Mouse (Mus musculus): ENCODE results near the gene Galnt11.

The Galnt11 gene

GRCm38 (mm10) chr5:25252825-25253544, 31.3 kb downstream of the Galnt11 start:
- DNase-seq (ENCODE audit: extremely low read depth, low read depth, low spot score), result no peak

GRCm38 (mm10) chr5:25254491-25254890, 32.8 kb downstream of the Galnt11 start:
- no peak for DNase-seq (ENCODE audit: extremely low read depth, low read depth, low spot score)

GRCm38 (mm10) chr5:25256686-25257085, 35.0 kb downstream of the Galnt11 start:
- no peak for DNase-seq (ENCODE audit: extremely low read depth, low read depth, low spot score)

DNA sequence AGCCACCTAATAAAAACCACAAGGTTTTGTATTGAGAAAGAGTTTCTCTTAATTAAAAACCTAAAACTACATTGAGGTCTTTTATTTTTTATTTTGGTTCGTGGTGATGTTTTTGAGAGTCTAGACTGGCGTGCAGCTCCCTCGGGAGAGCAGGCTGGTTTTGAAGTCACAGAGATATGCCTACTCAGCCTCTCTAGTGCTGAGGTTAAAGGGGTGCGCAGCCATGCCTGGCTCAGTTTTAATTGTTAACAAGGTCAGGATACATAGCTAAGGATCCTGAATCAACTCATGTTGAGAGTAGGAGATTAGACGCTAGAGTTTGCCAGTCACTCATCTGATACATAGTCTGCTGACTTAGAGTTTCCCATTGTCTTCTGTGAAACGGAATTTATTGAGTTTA, 39.7 kb downstream of the Galnt11 start:
- no peak for DNase-seq (ENCODE audit: extremely low read depth, low read depth, low spot score)

DNA sequence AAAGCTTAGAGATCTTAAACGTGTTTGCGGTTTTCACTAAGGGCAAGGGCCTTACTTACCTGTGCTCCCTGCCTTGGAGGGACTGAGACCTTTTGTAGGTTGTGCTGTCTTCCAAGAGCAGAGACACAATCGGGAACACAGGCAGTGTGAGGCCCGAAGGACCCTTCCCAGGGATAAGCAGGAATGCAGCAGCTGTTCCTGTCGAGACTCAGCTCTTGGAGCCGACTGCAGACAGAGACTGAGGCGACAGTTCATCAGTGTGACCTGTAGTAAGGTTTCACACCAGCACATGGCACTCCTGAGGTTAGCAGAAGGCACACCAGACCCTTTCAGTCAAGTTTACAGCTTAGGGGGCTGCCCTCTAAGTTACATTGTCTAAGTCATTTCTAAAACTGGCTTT, 40.6 kb downstream of the Galnt11 start:
- no peak for DNase-seq (ENCODE audit: extremely low read depth, low read depth, low spot score)

- no peak for DNase-seq (ENCODE audit: extremely low read depth, low read depth, low spot score)
Measured at GRCm38 (mm10) chr5:25268258-25268888, 46.7 kb downstream of the Galnt11 start.

DNA sequence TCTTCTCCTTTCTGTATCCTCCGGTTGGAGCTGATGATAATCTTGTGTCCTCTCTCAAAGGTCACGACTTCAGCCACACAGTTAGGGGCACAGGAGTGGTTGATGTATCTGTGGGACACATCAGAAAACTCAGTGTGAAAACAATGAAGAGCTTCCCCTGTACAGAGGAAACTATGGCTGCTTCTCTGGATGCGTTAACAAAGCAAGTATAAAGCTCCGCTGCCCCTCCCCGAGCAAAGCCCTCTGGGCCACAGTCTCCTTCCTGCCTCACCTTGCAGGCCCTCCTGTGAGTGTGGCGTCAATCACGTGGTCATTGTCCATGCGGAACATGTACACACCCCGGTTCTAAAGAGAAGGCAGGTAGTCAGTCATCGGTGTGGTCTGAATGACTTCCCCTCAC, 53.9 kb downstream of the Galnt11 start:
- DNase-seq (ENCODE audit: extremely low read depth, low read depth, low spot score), result no peak

DNA sequence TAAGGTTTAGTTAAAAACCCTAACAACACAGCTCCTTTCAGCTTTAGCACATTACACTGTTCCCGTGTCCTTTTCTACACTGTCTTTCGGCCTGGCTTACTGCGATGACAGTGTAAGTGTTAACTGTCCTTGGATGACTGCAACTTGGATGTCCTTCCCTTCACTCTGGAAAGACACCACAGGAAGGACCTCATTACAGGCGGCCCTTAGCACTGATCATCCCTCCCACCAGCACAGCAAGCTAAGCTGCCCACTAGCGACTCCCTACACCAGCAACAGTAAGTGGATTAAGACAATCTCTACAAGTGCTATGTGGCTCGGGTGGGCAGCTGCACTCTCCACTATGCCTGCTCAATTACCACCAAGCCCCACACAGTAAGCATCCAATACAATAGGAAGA, 54.7 kb downstream of the Galnt11 start:
- no peak for DNase-seq (ENCODE audit: extremely low read depth, low read depth, low spot score)

- DNase-seq (ENCODE audit: extremely low read depth, low read depth, low spot score), result no peak
Measured at GRCm38 (mm10) chr5:25283988-25284387, 62.3 kb downstream of the Galnt11 start.

DNA sequence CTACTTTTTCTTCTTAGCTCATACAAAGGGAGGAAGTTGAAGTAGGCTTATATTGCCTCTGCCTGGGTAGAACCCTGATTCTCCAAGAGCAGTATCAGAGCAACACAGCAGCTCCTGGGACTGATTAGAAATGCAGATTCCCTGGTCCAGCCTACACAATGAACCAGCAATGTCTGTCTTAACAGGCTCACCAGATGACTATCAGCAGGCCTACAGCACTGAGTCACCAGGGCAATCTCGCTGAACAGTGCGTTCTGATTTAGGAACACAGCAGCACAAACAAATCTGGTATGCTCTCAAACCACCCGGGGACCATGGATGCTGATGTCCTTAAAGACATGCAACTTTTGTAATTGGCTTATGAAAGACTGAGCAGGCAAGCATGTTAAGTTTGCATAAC, 75.1 kb downstream of the Galnt11 start:
- DNase-seq (ENCODE audit: extremely low read depth, low read depth, low spot score), result peak; percentile 77

DNA sequence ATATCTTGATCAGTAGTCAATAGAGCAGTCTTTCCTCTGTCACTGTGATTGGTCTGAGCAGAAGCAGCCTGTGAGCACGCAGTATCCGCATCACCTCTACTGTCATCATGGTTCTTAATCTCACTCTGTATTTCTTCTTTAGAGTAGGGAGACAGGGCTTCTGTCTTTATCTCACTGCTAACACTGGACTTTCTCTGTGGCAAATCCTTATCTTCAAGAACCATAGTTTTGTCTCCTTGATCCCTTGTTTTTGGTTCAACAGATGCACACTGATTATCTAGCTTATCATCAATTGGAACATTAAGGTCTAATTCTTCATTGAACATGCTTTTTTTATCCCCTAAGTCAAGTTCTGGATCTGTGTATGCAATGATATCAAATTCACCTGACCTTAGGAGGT, 88.5 kb downstream of the Galnt11 start:
- DNase-seq (ENCODE audit: extremely low read depth, low read depth, low spot score), result no peak

DNA sequence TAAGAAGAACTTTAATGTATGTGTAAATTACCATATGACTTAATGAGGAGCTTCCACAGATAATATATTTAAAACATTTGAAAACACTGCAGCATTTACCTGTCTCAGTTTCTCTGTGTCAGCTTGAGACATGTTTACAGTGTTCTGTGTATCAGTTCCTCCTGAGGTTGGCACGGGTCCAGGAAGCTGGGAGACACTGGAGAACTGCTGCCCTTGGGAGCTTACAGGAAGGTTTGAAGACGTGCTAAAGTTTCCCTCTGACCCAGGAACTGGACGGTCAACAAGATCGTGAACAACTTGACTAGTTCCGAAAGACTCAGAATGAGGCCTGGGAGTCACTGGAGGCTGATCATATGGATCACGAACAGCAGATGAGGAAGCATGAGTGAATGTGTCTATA, 92.2 kb downstream of the Galnt11 start:
- no peak for DNase-seq (ENCODE audit: extremely low read depth, low read depth, low spot score)

Data from fat pad, adult 2 months (tissue).